Comparison of ENCODE assay signal across 12 mouse cellular contexts in genomic region chr15:93529831-93530702, GRCm38 (mm10).
DNase-seq lines count a peak whose midpoint lies in the region; ATAC-seq and TF ChIP-seq lines count a peak whose summit lies in the region.
"Had no signal": no experiment of that assay in that cellular context is flagged by ENCODE, and none has a peak within 500 bp of the region (broad histone marks: within the 10 kb centered on the region; RNA-seq: fewer than 3 reads in every experiment).

No protein-coding gene starts in this region.

- intact Hi-C loops in left cerebral cortex, adult 2 months (cut with DNase I): no loop called here

- no peak for DNase-seq in frontal cortex, adult 2 months (ENCODE audit: extremely low spot score in 1 of 2, low spot score in 1 of 2)
- no peak for DNase-seq in left cerebral cortex, adult 2 months (ENCODE audit: extremely low spot score in 1 of 2, low spot score in 2 of 2)
- no peak for DNase-seq in left cerebral cortex, adult 8-10 months (ENCODE audit: low spot score in 2 of 2)
- DNase-seq in spleen, postnatal 10 days (ENCODE audit: low spot score in 2 of 2): no peak
- no peak for DNase-seq in c-Kit-positive CD71-positive TER-119-positive erythroid progenitor cells, embryonic 14.5 days (ENCODE audit: low spot score)
- DNase-seq: adrenal gland, postnatal 25 days; gastrocnemius, postnatal 25 days; kidney, adult 11 months had no signal

- H3K36me3 ChIP-seq in heart, embryonic 13.5 days: no peaks in the 10 kb centered on the region
- H3K36me3 ChIP-seq: midbrain, embryonic 15.5 days had no signal

- H3K27ac ChIP-seq in left cerebral cortex, adult 2 months: peak overlapping the region; percentile 33; the same call in 1 of the 2 replicates
- H3K27ac ChIP-seq in heart, embryonic 13.5 days (replicated peaks): peak overlapping the region; percentile 70
- H3K27ac ChIP-seq: midbrain, embryonic 15.5 days had no signal

- no peak for TF ChIP-seq CTCF in left cerebral cortex, adult 2 months (IDR thresholded peaks at IDR 0.05)

- peak overlapping the region; percentile 54 for H3K9ac ChIP-seq in heart, embryonic 13.5 days
- H3K9ac ChIP-seq: midbrain, embryonic 15.5 days had no signal

- no peaks in the 10 kb centered on the region for H3K27me3 ChIP-seq in heart, embryonic 13.5 days (replicated peaks)
- H3K27me3 ChIP-seq: midbrain, embryonic 15.5 days had no signal

- H3K4me2 ChIP-seq in heart, embryonic 13.5 days: peak overlapping the region; percentile 28
- H3K4me2 ChIP-seq: midbrain, embryonic 15.5 days had no signal

- peak; percentile 32 for ATAC-seq in frontal cortex, adult (ENCODE audit: low TSS enrichment)
- ATAC-seq in heart, embryonic 13.5 days (ENCODE audit: extremely low read depth, insufficient number of reproducible peaks, low FRiP score, low TSS enrichment): no peak
- ATAC-seq in megakaryocyte progenitor cell, adult 5-6 weeks (replicated peaks; ENCODE audit: poor library complexity): peak; percentile 51
- ATAC-seq: midbrain, embryonic 15.5 days had no signal

- H3K4me3 ChIP-seq in left cerebral cortex, adult 2 months: no peak overlapping the region
- H3K4me3 ChIP-seq in heart, embryonic 13.5 days: no peak overlapping the region
- H3K4me3 ChIP-seq: midbrain, embryonic 15.5 days had no signal

- WGBS in heart, embryonic 13.5 days: 20% methylated on average over 12 of the region's 12 CpGs

- H3K9me3 ChIP-seq in heart, embryonic 13.5 days: no peaks in the 10 kb centered on the region
- H3K9me3 ChIP-seq: midbrain, embryonic 15.5 days had no signal

- peaks cover 78% of the 10 kb centered on the region for H3K4me1 ChIP-seq in heart, embryonic 13.5 days
- H3K4me1 ChIP-seq: midbrain, embryonic 15.5 days had no signal
